Mouse (Mus musculus): ENCODE data around the gene Arhgap33.
A peak's percentile ranks its signal among the peaks of the same experiment; 100 is the strongest.

Gene Arhgap33

DNA sequence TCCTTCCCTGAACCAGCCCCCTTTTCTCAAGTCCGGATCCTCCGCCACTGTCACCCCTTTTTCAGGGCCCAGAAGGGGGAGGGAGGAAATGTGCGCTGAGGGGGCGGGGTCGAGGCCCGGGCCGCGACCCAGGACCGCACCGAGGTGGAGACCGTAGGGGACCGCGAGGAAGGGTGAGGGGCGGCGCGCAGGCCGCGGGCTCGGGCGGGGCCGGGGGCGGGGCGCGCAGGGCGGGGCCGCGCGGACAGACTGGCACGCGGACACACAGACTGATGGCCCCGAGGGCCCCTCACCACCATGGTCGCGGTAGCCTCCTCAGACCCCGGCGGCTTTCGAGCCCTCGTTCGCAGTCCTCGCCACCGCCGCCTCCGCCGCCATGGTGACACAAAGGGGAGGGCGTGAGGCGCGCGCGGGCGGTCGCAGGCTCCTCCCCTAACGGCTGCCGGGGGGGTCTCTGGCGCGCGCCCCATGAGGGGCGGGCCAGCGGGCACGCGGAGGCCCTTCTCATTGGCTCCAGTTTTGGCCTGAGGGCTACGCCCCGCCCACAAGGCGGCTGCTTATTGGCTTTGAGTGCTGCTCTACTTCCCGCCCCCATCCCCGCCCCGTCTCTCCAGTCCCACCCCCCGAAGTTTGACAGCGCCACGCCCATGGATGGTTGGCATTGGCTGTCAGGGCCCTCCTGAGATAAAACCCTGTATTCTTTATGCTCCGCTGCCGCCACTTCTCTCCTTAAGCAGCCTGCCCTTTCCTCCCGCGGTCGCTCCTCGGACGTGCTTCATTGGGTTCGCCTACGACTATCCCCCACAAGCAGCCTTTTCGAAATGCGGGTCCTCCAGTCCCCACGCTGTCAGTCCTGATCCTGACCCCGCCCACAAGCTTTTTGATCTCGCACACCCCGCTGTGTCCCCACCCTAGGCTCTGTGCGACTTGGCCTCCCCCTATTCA lies at the start of gene Arhgap33:
Gene Arhgap33 (minus strand): TSS at position 428 of the 945 bp plus-strand sequence.
- peak; percentile 85 for DNase-seq (ENCODE audit: low spot score)

DNA sequence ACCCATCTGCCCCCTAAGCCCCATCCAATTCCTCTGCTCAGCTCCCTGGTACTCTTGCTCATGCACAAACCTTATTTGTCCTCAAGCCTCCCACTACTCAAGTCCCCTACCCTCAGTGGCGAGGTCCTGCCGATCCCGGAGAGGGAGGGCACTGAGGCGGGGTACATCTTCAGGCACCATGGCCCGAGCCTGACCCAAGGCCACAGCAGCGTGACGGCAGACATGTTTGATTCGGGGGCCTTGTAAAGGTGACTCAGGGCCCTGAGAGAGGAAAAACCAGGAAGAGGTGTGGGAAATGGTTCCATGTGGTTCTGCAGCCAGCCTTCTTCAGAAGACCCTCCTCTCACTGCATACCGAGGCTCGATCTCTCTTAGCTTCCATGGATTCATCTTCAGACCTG lies 49.5 kb upstream of the Arhgap33 start:
- no peak for DNase-seq (ENCODE audit: low spot score)

DNA sequence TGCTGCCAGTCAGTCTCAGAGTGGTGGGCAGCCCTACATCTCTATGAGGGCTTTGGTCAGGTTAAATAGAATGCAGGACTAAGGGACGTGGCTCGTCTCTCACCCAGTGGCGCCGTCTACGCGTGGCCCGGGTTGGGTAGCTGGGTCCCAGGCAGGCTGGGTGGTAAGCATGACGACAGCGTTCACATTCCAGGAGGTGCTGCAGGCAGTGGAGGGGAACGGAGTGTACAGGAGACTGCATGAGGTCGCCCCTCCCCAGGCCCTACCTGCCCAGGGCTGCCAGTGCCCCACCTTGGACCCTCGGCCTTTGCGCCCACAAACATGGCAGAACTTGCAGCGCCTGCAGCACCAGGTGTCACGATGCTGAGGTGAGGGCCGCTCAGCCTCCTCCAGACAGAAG lies 46.7 kb upstream of the Arhgap33 start:
- DNase-seq (ENCODE audit: low spot score): no peak

DNA sequence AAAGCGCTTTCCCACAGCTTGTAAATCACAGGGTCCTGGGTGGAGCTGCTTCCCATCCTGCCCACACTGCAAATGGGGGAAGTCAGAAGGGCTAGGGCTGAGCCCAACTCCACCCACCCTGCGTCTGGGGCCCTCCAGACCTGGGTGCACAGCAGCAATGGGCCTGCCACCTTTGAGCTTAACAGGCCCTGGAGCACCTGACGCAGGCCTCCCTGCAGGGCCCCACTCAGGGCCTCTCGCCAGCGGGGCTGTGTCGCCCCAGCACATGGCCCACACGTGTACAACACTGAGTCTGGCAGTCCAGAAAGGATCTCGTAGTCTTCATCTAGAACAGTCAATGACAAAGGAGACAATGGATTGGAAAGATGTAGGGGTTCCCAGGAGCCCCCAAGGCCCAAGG lies 45.1 kb upstream of the Arhgap33 start:
- no peak for DNase-seq (ENCODE audit: low spot score)

DNA sequence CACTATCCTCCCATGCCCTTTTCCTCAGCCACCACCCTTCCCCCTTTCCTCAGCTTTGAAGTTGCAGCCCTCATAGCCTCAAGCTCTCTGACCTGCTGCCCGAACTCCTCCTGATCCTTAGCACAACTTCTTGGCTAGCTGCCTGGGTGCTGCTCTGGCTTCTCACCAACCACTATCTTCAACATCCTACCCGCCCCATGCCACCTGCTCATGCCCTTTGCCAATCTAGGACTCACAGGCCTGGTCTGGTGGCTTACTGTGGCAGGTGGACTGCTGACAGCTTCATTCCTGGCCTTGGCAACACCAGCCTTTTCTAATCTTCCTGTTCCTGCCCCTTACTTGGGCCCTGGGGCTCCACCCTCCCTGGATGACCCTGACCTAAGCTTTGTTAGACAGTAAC lies 38.1 kb upstream of the Arhgap33 start:
- DNase-seq (ENCODE audit: low spot score): no peak

DNA sequence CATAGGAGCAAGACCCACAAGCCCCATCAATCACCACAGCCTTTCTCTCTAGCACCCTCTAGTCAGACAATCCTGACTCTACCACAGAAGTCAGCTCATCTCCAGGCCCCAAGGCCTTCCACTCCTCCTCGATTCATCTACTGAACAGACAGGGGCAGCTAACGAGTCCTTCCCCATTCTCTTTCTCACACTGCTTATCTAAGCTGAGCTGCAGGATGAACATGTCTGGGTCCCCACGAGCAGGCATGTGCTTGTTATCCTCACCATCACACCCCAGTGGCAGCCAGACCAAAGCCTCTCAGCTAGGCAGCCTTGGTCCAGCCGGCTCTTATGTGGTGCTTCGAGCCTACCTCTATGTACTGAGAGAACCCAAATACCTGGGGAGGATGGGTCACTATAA lies 37.5 kb upstream of the Arhgap33 start:
- DNase-seq (ENCODE audit: low spot score): no peak

DNA sequence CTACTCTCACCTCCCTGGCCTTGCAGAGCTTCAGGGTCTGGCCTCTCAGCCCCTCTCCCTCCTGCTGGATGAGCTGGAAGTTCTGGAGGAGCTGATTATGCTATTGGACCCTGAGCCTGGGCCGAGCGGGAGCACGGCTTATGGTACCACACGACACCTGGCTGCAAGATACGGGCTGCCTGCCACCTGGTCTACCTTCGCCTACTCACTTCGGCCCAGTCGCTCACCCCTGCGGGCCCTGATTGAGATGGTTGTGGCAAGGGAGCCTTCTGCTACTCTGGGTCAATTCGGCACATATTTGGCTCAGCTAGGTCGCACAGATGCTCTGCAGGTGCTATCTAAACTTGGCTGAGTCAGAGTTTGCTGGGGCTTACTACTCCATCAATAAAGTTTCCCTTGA lies 32.7 kb upstream of the Arhgap33 start:
- DNase-seq (ENCODE audit: low spot score): no peak

DNA sequence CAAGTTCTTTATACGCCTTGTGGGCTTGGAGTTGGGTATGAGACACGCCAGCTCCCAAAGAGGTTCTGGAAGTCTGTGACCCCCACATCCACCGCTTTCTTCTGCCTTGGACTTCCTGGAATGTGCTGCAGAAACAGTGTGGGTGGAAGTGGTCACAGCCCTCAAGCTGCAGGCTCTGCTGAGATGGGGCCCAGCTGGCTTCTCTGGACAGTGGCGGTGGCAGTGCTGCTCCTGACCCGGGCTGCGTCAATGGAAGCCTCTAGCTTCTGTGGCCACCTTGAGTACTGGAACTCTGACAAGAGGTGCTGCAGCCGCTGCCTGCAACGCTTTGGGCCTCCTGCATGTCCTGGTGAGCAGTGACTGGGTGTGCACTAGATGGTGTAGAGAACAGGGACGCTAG lies 31.2 kb upstream of the Arhgap33 start:
- no peak for DNase-seq (ENCODE audit: low spot score)

DNA sequence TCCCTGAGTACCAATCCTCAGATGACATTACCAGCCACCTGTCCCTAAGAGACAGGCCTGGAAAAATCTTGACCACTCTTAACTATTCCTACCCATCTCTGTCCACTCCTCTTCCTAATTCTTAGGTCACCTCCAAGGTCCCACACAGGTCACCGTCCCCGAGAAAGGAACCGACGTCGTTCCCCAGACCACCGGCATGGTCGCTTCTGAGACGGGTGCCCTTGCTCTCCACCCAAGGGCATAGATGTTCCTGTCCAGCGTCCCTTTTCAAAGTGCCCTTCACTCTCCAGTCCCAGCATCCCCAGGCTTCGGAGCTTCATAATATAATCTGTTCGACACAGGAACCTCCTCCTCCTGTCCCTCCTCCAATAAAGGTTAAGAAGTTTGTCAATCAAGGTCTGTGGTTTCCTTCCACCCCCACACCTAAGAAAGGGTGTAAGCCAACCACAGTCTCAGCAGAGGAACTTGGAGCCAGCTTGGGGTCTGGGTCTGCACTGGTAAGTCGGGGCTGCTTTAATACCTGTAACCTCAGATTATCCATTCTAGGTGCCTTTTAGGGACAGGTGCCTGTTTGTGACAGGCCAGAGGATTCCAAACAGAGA lies 30.2 kb upstream of the Arhgap33 start, which contains the start of gene Igflr1:
Gene Igflr1 (plus strand): TSS at position 458 of the 602 bp plus-strand sequence.
- DNase-seq (ENCODE audit: low spot score): no peak

DNA sequence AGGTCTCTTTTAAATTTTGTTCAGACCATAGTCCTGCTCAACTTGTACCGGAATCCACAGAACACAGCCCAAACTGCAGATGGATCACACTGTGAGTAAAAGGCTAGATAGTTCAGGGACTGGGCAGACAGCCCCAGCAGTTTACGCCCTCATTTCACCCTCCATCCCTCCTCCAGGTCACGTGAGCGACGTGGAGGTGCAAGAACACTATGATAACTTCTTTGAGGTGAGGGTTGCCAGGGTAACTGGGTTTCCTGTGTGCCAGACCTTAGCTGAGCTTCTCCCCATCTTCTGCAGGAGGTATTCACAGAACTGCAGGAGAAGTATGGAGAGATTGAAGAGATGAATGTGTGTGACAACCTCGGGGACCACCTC lies 29.0 kb upstream of the Arhgap33 start:
- no peak for DNase-seq (ENCODE audit: low spot score)

DNA sequence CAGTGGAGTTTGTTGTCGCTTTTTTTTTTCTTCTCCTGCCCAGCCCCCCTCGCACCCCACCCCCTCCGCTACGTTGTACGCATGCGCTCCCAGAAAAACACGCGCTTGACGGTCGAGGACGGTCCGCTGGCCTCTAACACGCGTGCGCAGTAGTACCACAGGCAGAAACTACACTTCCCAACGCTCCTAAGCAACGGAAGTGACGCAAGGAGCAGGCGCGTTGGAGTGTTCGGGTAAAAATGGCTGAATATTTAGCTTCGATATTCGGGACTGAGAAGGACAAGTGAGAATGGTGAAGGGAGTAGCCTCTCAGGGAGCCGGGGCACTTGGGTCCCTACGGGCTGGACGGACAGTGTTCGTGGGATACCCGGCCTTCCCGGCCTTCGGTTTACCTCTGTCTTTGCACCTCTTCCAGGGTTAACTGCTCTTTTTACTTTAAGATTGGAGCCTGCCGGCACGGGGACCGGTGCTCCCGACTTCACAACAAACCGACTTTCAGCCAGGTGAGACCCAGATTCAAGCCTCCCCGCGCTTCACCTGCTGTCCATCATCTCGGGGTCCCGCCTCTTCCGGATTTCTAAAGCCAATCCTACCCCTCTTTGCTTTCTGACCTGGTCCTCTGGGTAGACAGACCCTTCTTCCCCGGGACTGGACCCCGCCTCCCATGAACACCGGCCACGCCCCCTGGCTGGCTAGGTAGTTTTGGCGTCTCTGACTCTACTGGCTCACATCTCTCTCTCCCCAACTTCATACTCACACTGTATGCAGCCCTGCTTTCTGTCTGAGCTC lies 28.5 kb upstream of the Arhgap33 start, which contains the start of the genes U2af1l4, Gm49396 and Psenen:
Gene U2af1l4 (plus strand): TSS at position 185 of the 789 bp plus-strand sequence.
Gene Gm49396 (plus strand): TSS at position 228 of the 789 bp plus-strand sequence.
Gene Psenen (minus strand): TSS at position 511 of the 789 bp plus-strand sequence.
- DNase-seq (ENCODE audit: low spot score): peak; percentile 83

DNA sequence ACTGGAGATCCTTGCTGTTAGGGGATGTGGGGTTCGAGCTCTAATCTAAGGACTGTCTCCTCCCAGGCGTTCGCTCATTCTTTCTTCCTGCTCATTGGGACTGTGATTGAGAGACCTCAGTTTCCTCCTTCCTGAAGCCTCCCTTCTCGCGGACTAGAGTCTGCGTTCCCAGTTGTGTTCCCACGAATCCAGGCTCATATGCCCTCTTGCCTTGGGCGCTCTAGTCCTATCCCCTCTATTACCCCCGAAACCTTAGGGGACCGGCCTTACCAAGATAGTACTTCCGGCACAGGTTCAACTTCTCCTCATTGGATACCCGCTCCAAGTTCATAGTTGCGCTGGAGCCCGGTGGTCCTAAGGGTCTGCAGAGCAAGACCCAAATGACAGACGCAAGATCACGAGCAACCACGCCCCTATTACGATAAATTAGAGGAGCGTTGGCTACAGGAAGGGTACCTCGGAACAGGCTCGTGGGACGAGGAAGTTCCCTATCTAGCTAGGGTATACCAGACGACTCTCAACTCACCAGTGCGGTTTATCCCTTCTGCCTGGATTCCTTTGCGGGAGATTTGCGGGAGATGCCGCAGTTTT lies 27.8 kb upstream of the Arhgap33 start:
- peak; percentile 21 for DNase-seq (ENCODE audit: low spot score)

DNA sequence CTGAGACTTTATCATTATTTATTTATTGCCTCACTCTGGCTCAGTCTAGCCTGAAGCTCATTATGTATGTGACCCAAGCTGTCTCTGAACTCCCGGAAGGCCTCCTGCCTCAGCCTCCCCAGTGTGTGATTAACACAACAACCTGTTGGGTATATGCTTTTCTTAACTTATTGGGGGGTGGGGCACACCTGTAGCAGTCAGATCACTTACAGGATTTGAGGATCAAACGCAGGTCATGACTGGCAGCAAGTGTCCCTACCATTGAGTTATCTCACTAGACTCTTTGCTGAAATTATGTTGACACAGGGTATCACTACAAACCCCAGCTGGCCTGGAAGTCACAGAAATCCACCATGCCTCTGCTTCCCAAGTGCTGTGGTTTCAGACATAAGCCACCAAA lies 25.4 kb upstream of the Arhgap33 start:
- no peak for DNase-seq (ENCODE audit: low spot score)

DNA sequence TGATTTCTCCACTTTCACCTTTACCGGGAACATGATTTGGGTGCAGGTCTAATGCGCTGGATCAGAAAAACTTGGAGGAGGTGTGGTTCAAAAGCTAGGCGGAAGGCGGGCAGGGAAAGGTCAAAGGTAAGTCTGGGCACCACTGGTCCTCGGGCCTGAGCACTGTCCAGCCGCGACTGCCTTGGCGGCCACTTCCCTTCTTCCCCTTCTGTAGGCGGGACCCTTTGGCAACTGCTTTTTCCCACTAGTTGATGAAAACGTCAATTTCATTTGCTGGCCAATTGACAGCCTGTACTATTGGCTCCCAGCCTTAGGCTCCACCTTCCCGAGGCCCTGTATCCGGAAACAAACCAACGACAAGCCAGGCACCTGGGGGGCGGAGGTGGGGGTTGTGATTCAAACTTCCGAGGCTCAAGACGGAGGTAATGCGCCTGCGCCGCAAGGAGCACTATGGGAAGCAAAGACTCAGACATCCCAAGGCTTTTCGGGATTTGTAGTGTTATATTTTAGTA lies 24.6 kb upstream of the Arhgap33 start, which contains the start of gene Lin37:
Gene Lin37 (minus strand): TSS at position 396 of the 512 bp plus-strand sequence.
- peak; percentile 72 for DNase-seq (ENCODE audit: low spot score)

DNA sequence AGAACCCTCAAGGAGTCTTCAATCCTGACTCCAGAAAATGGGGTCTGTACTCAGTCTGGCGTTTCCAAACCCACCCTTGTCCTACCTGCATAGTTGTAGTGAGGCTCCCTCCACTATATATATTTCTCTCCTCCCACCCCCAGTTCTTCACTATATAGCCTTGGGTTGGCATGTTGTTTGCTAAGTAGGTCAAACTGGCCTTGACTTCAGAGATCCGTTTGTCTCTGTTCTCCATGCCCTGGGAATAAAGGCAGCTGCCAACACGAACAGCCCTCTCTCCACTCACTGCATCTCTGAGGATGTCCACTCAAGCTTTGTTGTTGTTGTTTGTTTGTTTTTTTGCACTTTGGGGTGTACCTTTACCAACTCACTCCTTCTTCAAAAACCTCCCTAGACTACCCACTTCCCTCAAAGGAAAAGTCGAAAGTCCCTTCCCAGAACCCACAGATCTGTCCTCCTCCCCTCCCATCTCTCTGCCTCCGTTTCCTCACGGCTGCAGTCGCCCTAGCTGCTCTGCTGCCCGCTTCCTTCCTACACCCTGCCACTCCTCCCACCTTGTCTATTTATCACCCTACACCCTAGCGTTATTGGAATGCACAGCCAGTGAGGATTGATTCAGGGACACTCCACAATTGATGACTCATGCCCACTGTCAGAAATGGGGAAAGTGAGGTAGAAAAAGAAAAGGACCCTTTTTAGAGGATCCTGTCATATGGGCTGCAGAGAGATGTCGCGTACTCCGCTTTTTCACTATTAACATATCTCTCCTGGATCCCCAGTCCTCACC lies 24.0 kb upstream of the Arhgap33 start:
- DNase-seq (ENCODE audit: low spot score): no peak

DNA sequence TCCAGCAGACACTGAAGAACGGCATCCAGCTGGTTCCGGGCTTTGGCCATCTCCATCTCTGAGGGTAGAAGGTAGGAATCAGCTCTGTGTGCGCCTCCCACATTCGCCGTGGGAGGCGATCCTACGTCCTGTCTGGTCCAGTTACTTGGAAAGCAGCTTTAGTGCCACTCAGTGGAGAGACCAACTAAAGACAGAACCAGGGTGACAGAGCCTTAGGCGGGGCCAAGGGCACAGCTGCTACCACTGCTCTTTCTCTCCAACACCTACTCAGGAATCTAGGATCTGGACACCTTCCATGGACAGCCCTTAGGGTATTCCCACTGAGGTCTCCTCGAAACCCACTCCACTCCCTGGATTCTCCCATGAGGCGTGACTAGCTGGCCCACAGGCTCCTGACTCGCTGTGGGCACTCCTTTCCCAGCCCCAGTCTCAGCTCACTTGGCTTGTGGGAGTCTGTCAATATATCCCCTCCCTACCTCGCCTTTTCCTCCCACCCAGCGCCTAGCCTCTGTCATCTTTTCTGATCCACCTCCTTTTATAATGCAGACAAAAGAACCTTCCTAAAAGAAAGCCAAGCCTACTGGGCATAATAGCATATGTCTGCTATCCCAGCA lies 23.1 kb upstream of the Arhgap33 start:
- DNase-seq (ENCODE audit: low spot score): no peak

DNA sequence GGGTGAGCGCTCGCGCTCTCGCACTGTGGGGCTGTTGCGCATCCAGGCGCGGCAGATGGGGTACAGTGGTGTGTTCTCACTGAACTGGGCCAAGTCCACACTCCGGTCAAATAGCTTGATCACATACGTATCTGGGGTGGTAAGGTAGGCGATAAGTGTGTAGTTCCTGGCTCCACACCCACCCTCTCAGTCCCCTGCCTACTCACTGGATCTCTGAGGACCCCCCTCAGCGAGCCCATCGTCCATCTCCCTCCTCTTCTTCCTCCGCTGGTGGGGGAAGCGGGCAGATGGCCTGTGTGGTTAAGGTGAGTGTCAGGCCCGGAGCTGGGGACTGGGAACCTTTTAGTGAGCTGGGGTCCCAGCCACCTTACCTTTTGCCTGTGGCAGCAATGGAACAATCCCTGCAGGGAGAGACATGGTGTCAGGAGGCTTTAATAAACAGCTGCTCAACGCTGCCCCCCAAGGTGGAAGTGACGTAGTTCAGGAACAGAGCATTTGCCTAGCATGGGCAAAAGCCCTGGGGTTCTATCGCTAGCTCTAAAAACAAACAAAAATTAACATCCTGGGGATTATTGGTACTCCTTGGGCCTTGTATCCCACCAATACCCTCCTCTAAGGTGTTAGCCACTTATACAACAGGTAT lies 22.2 kb upstream of the Arhgap33 start:
- DNase-seq (ENCODE audit: low spot score): no peak

DNA sequence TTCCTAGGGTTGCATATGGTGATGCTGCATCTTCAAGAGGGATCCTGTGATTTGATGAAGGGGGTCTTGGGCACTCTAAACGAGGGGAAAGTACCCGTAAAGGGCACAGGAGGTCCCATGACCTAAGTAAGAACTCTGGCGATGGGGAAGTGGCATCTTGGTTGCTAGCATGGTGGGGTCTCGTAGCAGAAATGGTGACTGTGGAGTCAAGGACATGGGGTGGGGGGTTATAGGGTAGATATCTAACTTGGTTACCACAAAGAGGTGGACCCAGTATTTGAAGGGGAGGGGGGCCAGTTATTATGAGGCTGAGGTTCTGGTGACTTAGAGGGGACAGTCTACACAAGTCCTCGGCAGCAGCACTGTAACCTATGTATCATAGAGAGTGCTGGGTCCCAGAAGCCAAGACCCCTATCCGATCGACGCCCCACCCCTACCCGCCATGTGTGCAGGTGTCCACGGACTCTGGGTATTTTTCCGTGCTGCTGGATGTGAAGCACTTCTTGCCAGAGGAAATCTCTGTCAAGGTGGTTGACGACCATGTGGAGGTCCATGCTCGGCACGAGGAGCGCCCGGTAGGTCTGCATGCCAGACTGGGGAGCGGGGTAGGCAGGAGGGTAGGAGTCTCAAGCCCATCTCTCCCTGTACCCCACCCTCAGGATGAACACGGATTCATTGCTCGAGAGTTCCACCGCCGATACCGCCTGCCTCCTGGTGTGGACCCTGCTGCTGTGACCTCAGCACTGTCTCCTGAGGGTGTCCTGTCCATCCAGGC lies 19.1 kb upstream of the Arhgap33 start:
- DNase-seq (ENCODE audit: low spot score): no peak

DNA sequence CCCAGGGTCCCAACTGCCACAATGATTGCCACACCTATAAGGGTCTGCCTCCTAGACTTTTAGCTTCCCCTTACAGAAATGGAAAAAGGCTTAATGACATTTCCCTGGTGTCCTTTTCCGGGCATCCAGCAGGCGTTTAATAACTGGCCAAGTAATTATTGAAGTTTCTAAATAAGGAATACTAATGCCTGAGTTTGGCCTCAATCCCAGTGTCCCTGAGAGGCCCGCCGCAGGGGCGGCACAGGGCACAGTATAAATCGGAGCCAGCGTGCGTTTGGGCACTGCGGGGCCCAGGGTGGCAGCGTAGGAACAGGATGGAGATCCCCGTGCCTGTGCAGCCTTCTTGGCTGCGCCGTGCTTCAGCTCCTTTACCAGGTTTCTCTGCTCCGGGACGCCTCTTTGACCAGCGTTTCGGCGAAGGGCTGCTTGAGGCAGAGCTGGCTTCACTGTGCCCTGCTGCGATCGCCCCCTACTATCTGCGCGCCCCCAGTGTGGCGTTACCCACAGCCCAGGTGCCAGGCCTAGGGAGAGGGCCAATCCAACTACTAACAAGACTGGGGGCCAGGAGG lies 18.2 kb upstream of the Arhgap33 start:
- DNase-seq (ENCODE audit: low spot score): no peak
